Mouse (Mus musculus) thymus, postnatal 25 days (tissue): ENCODE results near the gene Nlk.
"Not testable (repeated sequence)": the region's sequence is repeated elsewhere in the genome, so short reads cannot be mapped to it uniquely, and the experiment has no call there.

Experiments used
- DNase-seq: peaks from one replicate; pipeline ENCODE4 v3.0.0; 2022

The Nlk gene

GRCm38 (mm10) chr11:78540358-78540757 is 156.8 kb downstream of the Nlk start:
- DNase-seq = no peak

GRCm38 (mm10) chr11:78536690-78537084 is 160.5 kb downstream of the Nlk start:
- no peak for DNase-seq

DNA sequence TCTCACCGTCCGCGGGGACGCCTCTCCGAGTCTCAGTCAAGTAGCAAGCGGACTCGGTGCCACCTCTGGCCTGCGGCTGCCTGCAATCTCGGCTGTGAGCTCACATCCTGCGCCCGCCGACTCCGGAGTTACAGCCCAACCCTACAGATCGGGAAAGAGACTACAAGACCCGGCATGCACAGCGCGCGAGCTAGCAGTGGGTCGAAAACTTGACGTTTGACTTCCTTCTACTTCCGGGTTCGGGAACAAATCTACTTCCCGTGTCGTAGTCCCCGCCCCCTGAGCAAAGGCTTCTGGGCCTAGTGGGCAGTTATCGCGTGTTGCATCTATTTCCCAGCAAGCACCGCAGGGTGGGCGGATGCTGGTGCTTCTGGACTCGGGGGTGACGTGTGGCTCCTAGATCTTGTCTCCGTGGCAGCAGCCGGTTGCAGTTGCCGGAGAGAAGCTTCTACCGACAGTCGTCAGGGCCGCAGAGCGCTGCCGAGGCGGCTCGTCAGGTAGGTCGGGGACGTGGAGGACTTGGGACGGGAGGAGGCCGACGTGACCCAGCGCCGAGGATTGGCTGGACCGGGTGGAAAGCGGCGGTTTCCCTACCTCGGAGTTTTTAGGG is 161.0 kb downstream of the Nlk start, which contains the start of the genes Tnfaip1 and Ift20:
Gene Tnfaip1 (minus strand): TSS at position 253 of the 610 bp plus-strand sequence.
Gene Ift20 (plus strand): TSS at position 282 of the 610 bp plus-strand sequence.
- peak; percentile 97 for DNase-seq

DNA sequence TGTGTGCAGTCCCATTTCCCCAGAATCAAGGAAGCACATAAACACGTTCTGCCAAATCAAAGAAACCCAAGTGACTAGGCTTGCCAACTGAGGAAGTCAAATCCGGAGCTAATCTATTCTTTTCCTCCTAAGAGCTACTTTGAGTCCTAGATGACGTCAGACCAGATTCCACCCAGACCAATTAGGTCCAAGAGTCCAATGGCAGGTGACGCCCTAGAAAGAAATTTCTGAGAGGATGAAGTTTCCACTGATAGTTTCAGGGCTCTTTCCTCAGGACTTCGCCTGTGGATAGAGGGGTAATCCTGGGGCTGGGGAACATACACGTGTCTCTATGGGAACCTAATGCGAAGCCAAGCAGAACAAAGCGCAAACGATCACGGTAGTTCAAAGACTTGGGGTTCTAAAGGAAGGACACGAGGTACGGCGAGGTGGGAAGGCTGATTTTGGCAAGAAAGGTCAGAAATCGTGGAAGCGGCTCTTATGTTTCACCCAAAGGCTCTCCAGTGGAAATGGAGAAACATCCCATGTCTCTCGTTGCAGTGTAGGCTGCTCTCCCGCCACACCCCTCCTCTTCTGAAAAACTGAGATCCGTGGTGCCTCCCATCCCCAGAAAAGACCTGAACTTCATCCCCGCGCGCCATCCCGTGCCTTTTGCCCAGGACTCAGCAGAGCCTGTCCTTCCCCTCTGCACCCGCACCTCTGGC is 161.6 kb downstream of the Nlk start:
- no peak for DNase-seq

- no peak for DNase-seq
Measured at GRCm38 (mm10) chr11:78534516-78534915, 162.7 kb downstream of the Nlk start.

- not testable (repeated sequence) for DNase-seq
Measured at GRCm38 (mm10) chr11:78531515-78531914, 165.7 kb downstream of the Nlk start.

DNA sequence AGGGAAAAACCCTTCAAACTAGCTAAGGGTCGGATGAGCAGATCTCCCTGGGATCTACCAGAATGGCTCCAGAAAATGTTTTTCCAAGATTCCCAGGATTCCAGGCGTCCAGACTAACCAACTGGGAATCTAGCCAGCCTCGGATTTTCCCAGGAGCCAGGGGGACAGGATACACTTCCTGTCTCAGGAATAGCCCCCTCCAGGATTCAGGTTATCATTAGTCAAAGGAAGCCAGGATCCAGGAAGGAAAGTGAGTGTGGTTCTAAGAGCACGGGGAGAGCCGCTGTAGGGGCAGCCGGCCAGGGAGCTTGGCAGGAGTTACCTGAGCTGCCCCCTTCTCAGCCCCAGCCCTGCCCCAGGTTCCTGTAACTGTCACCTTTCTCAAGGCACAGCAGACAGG is 166.1 kb downstream of the Nlk start:
- no peak for DNase-seq

DNA sequence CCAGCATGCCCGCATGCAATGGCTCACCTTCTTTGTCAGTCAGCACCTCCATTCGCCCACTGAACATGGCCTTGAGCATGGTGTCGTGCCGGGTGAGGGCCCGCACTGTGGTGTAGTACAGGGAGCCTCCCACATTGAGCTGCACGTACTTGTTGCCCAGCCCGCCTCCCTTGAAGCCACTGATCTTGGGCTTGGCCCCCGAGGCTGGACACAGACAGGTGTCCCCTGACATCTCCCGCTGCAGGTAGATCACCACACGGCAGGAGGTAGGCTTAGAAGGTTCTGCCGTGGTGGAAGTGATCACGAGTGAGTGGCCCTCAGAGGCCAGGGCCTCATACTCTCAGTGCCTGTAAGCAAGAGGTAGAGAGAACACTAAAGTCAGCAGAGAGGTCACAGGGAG is 167.2 kb downstream of the Nlk start:
- DNase-seq = no peak

DNA sequence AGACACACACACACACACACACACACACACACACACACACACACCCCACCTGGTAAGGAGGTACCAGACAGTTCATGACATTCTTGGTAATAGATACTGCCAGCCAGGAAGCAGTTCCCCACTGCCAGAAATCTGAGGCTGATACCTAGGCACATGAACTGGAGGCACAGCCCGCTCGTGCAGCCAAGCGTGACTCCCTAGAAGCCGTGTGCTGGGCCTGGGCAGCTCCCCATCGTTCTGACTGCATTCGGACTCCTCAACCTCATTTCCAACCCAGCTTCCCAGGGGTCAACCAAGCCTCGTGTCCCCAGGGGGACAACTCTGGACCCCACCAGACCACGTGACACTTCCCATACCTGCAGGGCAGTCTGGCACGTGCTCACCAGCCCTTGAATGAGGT is 168.5 kb downstream of the Nlk start:
- DNase-seq = no peak

DNA sequence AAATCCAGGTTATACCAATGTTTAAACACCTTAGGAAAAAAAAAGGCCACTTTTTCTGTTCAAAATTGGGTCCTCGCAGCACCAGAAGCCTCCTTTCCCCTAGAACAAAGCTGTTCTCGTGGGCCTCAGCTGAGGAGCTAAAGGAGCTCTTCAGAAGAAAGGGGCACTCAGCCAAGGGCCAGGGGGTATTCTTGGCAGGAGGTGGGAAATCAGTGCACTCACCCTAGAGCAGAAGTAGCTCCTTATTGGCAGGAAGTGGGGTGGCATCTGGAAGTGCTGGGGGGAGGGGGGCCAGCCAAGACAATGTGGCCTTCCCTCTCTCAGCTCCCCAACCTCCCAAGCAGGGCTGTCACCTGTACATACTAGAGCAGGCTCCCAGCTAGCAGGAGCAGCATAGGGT is 172.3 kb downstream of the Nlk start:
- DNase-seq = no peak

DNA sequence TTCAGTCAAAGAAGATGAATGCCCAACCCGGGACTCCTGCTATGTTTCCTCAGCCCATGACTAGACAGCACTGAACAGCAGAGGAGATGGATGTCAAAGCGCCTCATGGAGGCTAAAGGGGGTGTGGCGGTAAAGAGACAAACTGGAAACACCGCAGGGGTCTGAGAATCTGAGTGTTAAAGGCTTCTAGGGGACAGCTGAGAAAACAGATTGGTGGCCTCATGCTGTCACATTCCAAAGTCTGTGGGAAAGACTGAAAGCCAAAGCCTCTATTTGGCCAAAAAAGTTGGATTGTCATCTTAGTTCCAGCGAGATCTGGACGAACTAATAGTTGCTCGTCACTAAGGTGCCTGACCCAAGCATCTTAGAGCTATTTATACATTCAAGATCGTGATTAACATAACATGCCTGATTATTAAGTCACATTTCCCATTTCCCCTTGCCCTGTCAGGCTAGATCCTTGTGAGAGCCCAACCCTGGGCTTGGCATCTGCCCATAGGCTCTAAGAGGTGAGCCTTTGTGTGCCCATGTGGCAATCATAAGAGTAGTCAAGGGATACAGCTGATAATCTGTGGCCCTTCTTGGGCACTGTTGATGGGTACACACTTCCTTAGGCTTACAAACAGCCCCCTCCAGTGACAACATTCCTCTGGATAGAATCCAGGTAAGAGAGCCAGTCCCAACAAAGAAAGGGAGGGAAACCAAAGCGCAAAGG is 173.8 kb downstream of the Nlk start:
- DNase-seq = no peak

GRCm38 (mm10) chr11:78522481-78522997 is 174.6 kb downstream of the Nlk start:
- DNase-seq = no peak

DNA sequence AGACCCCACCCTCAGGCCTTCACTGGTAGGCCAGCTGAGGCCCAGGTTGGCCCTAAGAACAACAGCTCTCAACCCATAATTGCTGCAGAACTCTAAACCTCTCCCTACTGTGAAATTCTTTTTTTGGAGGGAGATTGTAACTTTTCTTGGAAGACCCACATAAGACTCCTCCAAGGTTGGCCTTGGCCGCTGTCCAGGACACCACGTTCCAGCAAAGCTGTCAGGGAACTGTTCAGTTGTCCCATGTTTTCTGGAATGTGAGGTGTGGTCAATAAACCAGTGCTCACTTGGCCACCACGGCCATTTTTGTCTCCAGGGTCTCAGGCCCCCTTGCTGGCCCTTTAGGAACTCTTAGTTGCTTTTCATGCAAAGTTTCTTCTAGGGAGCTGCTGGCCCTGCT is 175.3 kb downstream of the Nlk start:
- DNase-seq = no peak

DNA sequence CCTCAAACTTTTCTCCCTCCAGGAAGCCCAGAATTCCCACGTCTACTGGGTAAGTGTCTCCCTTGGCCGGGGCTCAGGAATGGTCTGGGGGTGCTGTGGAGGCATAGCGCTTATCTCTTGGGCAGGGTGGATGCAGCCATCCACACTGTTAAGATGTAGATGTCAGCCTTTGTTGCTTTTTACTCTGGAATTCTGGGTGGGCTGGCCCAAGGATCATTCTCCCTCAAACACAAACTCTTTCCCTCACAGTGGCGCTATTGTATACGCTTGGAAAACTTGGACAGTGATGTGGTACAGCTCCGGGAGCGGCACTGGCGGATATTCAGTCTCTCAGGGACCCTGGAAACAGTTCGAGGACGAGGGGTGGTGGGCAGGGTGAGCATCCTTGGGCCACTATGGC is 178.2 kb downstream of the Nlk start:
- DNase-seq = no peak
